15 mouse cellular contexts compared by ENCODE assay signal in the genomic region with DNA sequence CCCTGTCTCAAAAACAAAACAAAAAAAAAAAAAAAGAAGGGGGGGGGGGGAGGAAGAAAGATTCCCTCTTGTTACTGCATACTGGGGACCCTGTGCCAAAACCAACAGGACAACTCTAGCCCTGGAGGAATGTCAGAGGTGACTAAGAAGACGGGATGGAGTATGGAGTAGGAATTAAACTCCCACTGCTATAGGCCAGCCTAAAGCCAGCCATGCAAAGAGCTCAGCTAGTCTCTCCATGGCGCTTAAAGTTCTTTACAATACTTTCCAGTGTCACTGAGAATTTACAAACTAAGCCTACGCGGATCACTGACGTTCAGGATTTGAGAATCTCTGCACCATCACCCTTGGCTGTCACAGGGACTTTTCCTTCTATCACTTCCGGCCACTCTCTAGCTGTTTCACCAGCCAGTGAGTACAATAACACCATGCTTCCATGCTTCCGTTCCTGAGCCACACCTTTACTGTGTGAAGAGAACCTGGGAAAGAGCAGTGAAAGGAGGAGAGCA. TPM values are rescaled to one million over a fixed set of nuclear protein-coding genes. Genes with fewer than 3 reads are reported as not detected.
A peak's percentile ranks its signal among the peaks of the same experiment; 100 is the strongest.
DNase-seq lines count a peak whose midpoint lies in the region; ATAC-seq lines count a peak whose summit lies in the region.
"Had no signal": no experiment of that assay in that cellular context is flagged by ENCODE, and none has a peak within 500 bp of the region (broad histone marks: within the 10 kb centered on the region; RNA-seq: fewer than 3 reads in every experiment).

No protein-coding gene starts in this region.

- no peak overlapping the region for H3K4me2 ChIP-seq in heart, embryonic 12.5 days
- H3K4me2 ChIP-seq in limb, embryonic 12.5 days, result no peak overlapping the region
- peak overlapping the region; percentile 1; the same call in 1 of the 2 replicates for H3K4me2 ChIP-seq in limb, embryonic 15.5 days

- H3K27ac ChIP-seq in heart, embryonic 12.5 days (ENCODE audit: poor library complexity, severe bottlenecking), result peak overlapping the region; percentile 40; the same call in 1 of the 2 replicates
- H3K27ac ChIP-seq in limb, embryonic 12.5 days, result peak overlapping the region; percentile 41
- no peak overlapping the region for H3K27ac ChIP-seq in limb, embryonic 10.5 days
- 0 out of 2 replicates have a peak overlapping the region, but pooled peaks have one; percentile 27 for H3K27ac ChIP-seq in limb, embryonic 15.5 days
- H3K27ac ChIP-seq: hindbrain, postnatal 0 days; midbrain, embryonic 10.5 days had no signal

- ATAC-seq in heart, embryonic 12.5 days (ENCODE audit: insufficient number of reproducible peaks, low FRiP score), result 0 out of 2 replicates have a peak, but pooled peaks have one; percentile 41
- no peak for ATAC-seq in limb, embryonic 12.5 days (ENCODE audit: insufficient number of reproducible peaks, insufficient read depth, low FRiP score, low TSS enrichment, low read depth)
- no peak for ATAC-seq in limb, embryonic 15.5 days (ENCODE audit: insufficient number of reproducible peaks, low FRiP score, low TSS enrichment, low read depth)
- ATAC-seq: hindbrain, postnatal 0 days had no signal

- 61% methylated on average over 7 of the region's 7 CpGs for WGBS in heart, embryonic 12.5 days
- WGBS in limb, embryonic 12.5 days, result 81% methylated on average over 7 of the region's 7 CpGs
- 86% methylated on average over 7 of the region's 7 CpGs for WGBS in limb, embryonic 10.5 days
- WGBS in limb, embryonic 15.5 days, result 73% methylated on average over 7 of the region's 7 CpGs

- peaks cover 36% of the 10 kb centered on the region for H3K4me1 ChIP-seq in heart, embryonic 12.5 days (replicated peaks)
- peaks cover 35% of the 10 kb centered on the region for H3K4me1 ChIP-seq in limb, embryonic 12.5 days (replicated peaks)
- H3K4me1 ChIP-seq in limb, embryonic 10.5 days, result peaks cover 22% of the 10 kb centered on the region
- H3K4me1 ChIP-seq in limb, embryonic 15.5 days, result peaks cover 27% of the 10 kb centered on the region

- no peak for DNase-seq in heart, adult 18-20 months
- no peak for DNase-seq in limb, embryonic 10.5 days (ENCODE audit: low spot score)
- peak; percentile 57 for DNase-seq in NIH3T3 (ENCODE audit: low read depth)
- no peak for DNase-seq in right cerebral cortex, postnatal 10 days (ENCODE audit: low spot score in 2 of 2)
- DNase-seq in urinary bladder, adult 18-20 months (ENCODE audit: low spot score in 2 of 2), result no peak
- DNase-seq: adrenal gland, postnatal 25 days; cerebellum, adult 11-12 months; gastrocnemius, postnatal 10 days; lung, adult 18-20 months had no signal

- H3K9me3 ChIP-seq in heart, embryonic 12.5 days (replicated peaks), result no peaks in the 10 kb centered on the region
- no peaks in the 10 kb centered on the region for H3K9me3 ChIP-seq in limb, embryonic 12.5 days
- H3K9me3 ChIP-seq in limb, embryonic 10.5 days (replicated peaks), result no peaks in the 10 kb centered on the region
- H3K9me3 ChIP-seq in limb, embryonic 15.5 days, result no peaks in the 10 kb centered on the region
- H3K9me3 ChIP-seq: forebrain, embryonic 10.5 days; midbrain, embryonic 10.5 days had no signal

- no peak overlapping the region for H3K4me3 ChIP-seq in heart, embryonic 12.5 days
- no peak overlapping the region for H3K4me3 ChIP-seq in limb, embryonic 12.5 days (replicated peaks)
- no peak overlapping the region for H3K4me3 ChIP-seq in limb, embryonic 10.5 days
- no peak overlapping the region for H3K4me3 ChIP-seq in limb, embryonic 15.5 days
- H3K4me3 ChIP-seq: forebrain, embryonic 10.5 days; midbrain, embryonic 10.5 days had no signal

- no peaks in the 10 kb centered on the region for H3K36me3 ChIP-seq in heart, embryonic 12.5 days
- H3K36me3 ChIP-seq in limb, embryonic 12.5 days, result peaks cover 12% of the 10 kb centered on the region; the same call in 1 of the 2 replicates
- H3K36me3 ChIP-seq in limb, embryonic 10.5 days, result peaks cover 13% of the 10 kb centered on the region
- H3K36me3 ChIP-seq in limb, embryonic 15.5 days, result no peaks in the 10 kb centered on the region
- H3K36me3 ChIP-seq: forebrain, embryonic 10.5 days; midbrain, embryonic 10.5 days had no signal

- H3K27me3 ChIP-seq in heart, embryonic 12.5 days (replicated peaks), result no peaks in the 10 kb centered on the region
- H3K27me3 ChIP-seq in limb, embryonic 12.5 days, result no peaks in the 10 kb centered on the region
- H3K27me3 ChIP-seq in limb, embryonic 10.5 days (ENCODE audit: low read depth, poor library complexity, severe bottlenecking), result no peaks in the 10 kb centered on the region
- no peaks in the 10 kb centered on the region for H3K27me3 ChIP-seq in limb, embryonic 15.5 days

- no peak overlapping the region for H3K9ac ChIP-seq in heart, embryonic 12.5 days
- H3K9ac ChIP-seq in limb, embryonic 12.5 days (replicated peaks), result no peak overlapping the region
- H3K9ac ChIP-seq in limb, embryonic 15.5 days, result no peak overlapping the region

RNA-seq across cellular contexts. Expression of a gene that starts 6.2 kb away (rescaled TPM):
- 17.2 and 21.0 TPM in 2 replicates for polyA plus RNA-seq in heart, embryonic 12.5 days (2016; fragmentation: Nextera tagmentation; extraction: Ambion mirVana)
- total RNA-seq in heart, adult 18-20 months (2021), result 10 to 100 TPM; 13.4 to 14.8 TPM
- 33.6 and 40.6 TPM in 2 replicates for polyA plus RNA-seq in limb, embryonic 12.5 days (2016; fragmentation: Nextera tagmentation; extraction: Ambion mirVana)
- 30.4 and 42.2 TPM in 2 replicates for polyA plus RNA-seq in limb, embryonic 10.5 days (2016; fragmentation: Nextera tagmentation; extraction: Ambion mirVana)
- 25.0 and 26.9 TPM in 2 replicates for polyA plus RNA-seq in limb, embryonic 15.5 days (2015; fragmentation: Nextera tagmentation; extraction: Ambion mirVana)

RNA-seq across cellular contexts. Expression of a gene that starts 28.6 kb away (rescaled TPM):
- polyA plus RNA-seq in heart, embryonic 12.5 days (2016; fragmentation: Nextera tagmentation; extraction: Ambion mirVana), result 251 and 253 TPM in 2 replicates
- 100 to 1,000 TPM; 225 to 256 TPM for total RNA-seq in heart, adult 18-20 months (2021)
- polyA plus RNA-seq in limb, embryonic 12.5 days (2016; fragmentation: Nextera tagmentation; extraction: Ambion mirVana), result 240 and 252 TPM in 2 replicates
- 272 and 296 TPM in 2 replicates for polyA plus RNA-seq in limb, embryonic 10.5 days (2016; fragmentation: Nextera tagmentation; extraction: Ambion mirVana)
- polyA plus RNA-seq in limb, embryonic 15.5 days (2015; fragmentation: Nextera tagmentation; extraction: Ambion mirVana), result 327 and 351 TPM in 2 replicates
